Mouse (Mus musculus): ENCODE data around the gene Cytip. TPM values are rescaled to one million over a fixed set of nuclear protein-coding genes. Genes with fewer than 3 reads are reported as not detected.

Cytip gene
- polyA plus RNA-seq (2015; fragmentation: Nextera tagmentation; extraction: Ambion mirVana) = 0.98 and 1.0 TPM in 2 replicates

DNA sequence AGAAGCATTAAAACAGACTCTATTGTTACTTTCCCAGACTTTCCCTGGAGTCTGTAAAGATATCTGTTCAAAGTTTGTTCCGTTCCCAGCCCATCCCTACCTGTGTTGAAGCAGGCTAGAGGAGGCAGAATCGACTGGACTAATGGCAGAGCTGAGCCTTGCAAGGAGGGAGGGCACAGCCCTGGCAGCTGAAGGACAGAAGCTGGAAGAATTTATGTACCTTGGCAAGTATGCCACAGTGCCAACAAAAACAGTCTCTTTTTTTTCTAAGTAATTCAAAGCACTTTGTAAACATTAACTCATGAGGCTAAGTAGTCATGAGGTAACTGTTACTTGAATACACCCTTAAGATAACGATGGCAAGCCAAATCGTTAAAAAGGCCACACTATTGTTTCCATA lies at the start of gene Cytip:
TSS of gene Cytip (minus strand) at position 187 of the 400 bp plus-strand sequence.
- H3K27me3 ChIP-seq (replicated peaks; ENCODE audit: control insufficient read depth, insufficient read depth, low read length) = no peaks in the 10 kb centered on the region
- 0 out of 2 replicates have a peak within 1 kb of the TSS, but pooled peaks have one; percentile 2 for H3K4me2 ChIP-seq (replicated peaks; ENCODE audit: low read depth)
- no peak within 1 kb of the TSS for H3K27ac ChIP-seq (ENCODE audit: low read depth, low read length)
- no peaks in the 10 kb centered on the region for H3K9me3 ChIP-seq (ENCODE audit: control insufficient read depth)
- ATAC-seq = no peak
- H3K4me3 ChIP-seq (ENCODE audit: low read depth, low read length) = no peak within 1 kb of the TSS
- H3K4me1 ChIP-seq (replicated peaks; ENCODE audit: control insufficient read depth, insufficient read depth, low read length) = no peaks in the 10 kb centered on the region
- no peaks in the 10 kb centered on the region for H3K36me3 ChIP-seq (ENCODE audit: control insufficient read depth, insufficient read depth)
- WGBS = 38% methylated on average over 4 of the region's 4 CpGs
- TF ChIP-seq CTCF (IDR thresholded peaks at IDR 0.05; ENCODE audit: low read depth) = no peak
- H3K9ac ChIP-seq (ENCODE audit: low read depth, low read length) = no peak within 1 kb of the TSS

- no peaks in the 10 kb centered on the region for H3K9me3 ChIP-seq (ENCODE audit: control insufficient read depth)
- no peaks in the 10 kb centered on the region for H3K27me3 ChIP-seq (replicated peaks; ENCODE audit: control insufficient read depth, insufficient read depth, low read length)
- TF ChIP-seq CTCF (IDR thresholded peaks at IDR 0.05; ENCODE audit: low read depth) = no peak
- no peak overlapping the region for H3K27ac ChIP-seq (ENCODE audit: low read depth, low read length)
- no peak overlapping the region for H3K4me2 ChIP-seq (replicated peaks; ENCODE audit: low read depth)
- no peaks in the 10 kb centered on the region for H3K36me3 ChIP-seq (ENCODE audit: control insufficient read depth, insufficient read depth)
- no peak overlapping the region for H3K4me3 ChIP-seq (ENCODE audit: low read depth, low read length)
- WGBS = 84% methylated on average over 4 of the region's 4 CpGs
- no peaks in the 10 kb centered on the region for H3K4me1 ChIP-seq (replicated peaks; ENCODE audit: control insufficient read depth, insufficient read depth, low read length)
- ATAC-seq = no peak
- no peak overlapping the region for H3K9ac ChIP-seq (ENCODE audit: low read depth, low read length)
Observed at GRCm38 (mm10) chr2:58240639-58241038, 45.3 kb upstream of the Cytip start.

DNA sequence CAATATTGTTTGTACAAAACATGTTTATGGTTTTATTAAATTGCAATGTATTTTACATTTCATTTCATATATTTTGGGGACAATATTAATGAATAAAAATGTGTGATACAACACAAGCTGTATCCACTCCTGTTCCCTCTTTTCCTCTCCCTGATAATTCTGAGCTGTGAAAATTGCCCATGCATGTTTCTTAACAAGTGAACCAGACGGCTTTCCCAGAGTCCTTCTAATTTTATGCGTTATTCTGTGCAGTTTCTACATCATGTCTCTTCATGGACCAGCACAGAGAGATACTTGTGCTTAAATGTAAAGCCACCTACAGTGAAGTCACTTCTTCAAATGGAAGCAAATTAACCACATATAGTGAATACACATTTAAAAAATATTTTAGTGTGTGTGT lies 42.2 kb upstream of the Cytip start:
- no peak for TF ChIP-seq CTCF (IDR thresholded peaks at IDR 0.05; ENCODE audit: low read depth)

GRCm38 (mm10) chr2:58199442-58199841 lies 4.1 kb upstream of the Cytip start:
- ATAC-seq = no peak
- H3K27me3 ChIP-seq (replicated peaks; ENCODE audit: control insufficient read depth, insufficient read depth, low read length) = no peaks in the 10 kb centered on the region
- H3K36me3 ChIP-seq (ENCODE audit: control insufficient read depth, insufficient read depth) = no peaks in the 10 kb centered on the region
- H3K4me1 ChIP-seq (replicated peaks; ENCODE audit: control insufficient read depth, insufficient read depth, low read length) = no peaks in the 10 kb centered on the region
- H3K4me3 ChIP-seq (ENCODE audit: low read depth, low read length) = no peak overlapping the region
- H3K9ac ChIP-seq (ENCODE audit: low read depth, low read length) = no peak overlapping the region
- H3K4me2 ChIP-seq (replicated peaks; ENCODE audit: low read depth) = no peak overlapping the region
- 39% methylated on average over 6 of the region's 6 CpGs for WGBS
- no peak overlapping the region for H3K27ac ChIP-seq (ENCODE audit: low read depth, low read length)
- peak; percentile 93 for TF ChIP-seq CTCF (IDR thresholded peaks at IDR 0.05; ENCODE audit: low read depth)
- H3K9me3 ChIP-seq (ENCODE audit: control insufficient read depth) = no peaks in the 10 kb centered on the region

More for the DNA sequence above, 42.2 kb upstream of the Cytip start:
- Histone ChIP-seq H3K9ac (ENCODE audit: low read depth, low read length) (no peak overlapping the region), H3K36me3 (ENCODE audit: control insufficient read depth, insufficient read depth) (no peaks in the 10 kb centered on the region), H3K27me3 (replicated peaks; ENCODE audit: control insufficient read depth, insufficient read depth, low read length) (no peaks in the 10 kb centered on the region), H3K27ac (ENCODE audit: low read depth, low read length) (no peak overlapping the region), H3K4me3 (ENCODE audit: low read depth, low read length) (no peak overlapping the region), H3K4me2 (replicated peaks; ENCODE audit: low read depth) (no peak overlapping the region), H3K9me3 (ENCODE audit: control insufficient read depth) (no peaks in the 10 kb centered on the region), H3K4me1 (replicated peaks; ENCODE audit: control insufficient read depth, insufficient read depth, low read length) (no peaks in the 10 kb centered on the region)
- ATAC-seq = no peak
- WGBS = 79% methylated on average over 2 of the region's 2 CpGs

- no peak for TF ChIP-seq CTCF (IDR thresholded peaks at IDR 0.05; ENCODE audit: low read depth)
- Histone ChIP-seq H3K4me2 (replicated peaks; ENCODE audit: low read depth) (no peak overlapping the region), H3K4me1 (replicated peaks; ENCODE audit: control insufficient read depth, insufficient read depth, low read length) (no peaks in the 10 kb centered on the region), H3K9ac (ENCODE audit: low read depth, low read length) (no peak overlapping the region), H3K27ac (ENCODE audit: low read depth, low read length) (no peak overlapping the region), H3K9me3 (ENCODE audit: control insufficient read depth) (no peaks in the 10 kb centered on the region), H3K4me3 (ENCODE audit: low read depth, low read length) (no peak overlapping the region), H3K36me3 (ENCODE audit: control insufficient read depth, insufficient read depth) (no peaks in the 10 kb centered on the region), H3K27me3 (replicated peaks; ENCODE audit: control insufficient read depth, insufficient read depth, low read length) (no peaks in the 10 kb centered on the region)
- WGBS = 67% methylated on average over 1 of the region's 1 CpGs
- no peak for ATAC-seq
Observed at GRCm38 (mm10) chr2:58196880-58197279, 1.5 kb upstream of the Cytip start.

- Histone ChIP-seq H3K36me3 (ENCODE audit: control insufficient read depth, insufficient read depth) (no peaks in the 10 kb centered on the region), H3K27ac (ENCODE audit: low read depth, low read length) (no peak overlapping the region), H3K4me1 (replicated peaks; ENCODE audit: control insufficient read depth, insufficient read depth, low read length) (no peaks in the 10 kb centered on the region), H3K27me3 (replicated peaks; ENCODE audit: control insufficient read depth, insufficient read depth, low read length) (no peaks in the 10 kb centered on the region), H3K9ac (ENCODE audit: low read depth, low read length) (no peak overlapping the region), H3K4me3 (ENCODE audit: low read depth, low read length) (no peak overlapping the region), H3K9me3 (ENCODE audit: control insufficient read depth) (no peaks in the 10 kb centered on the region), H3K4me2 (replicated peaks; ENCODE audit: low read depth) (0 out of 2 replicates have a peak overlapping the region, but pooled peaks have one; percentile 2)
- WGBS = 74% methylated on average over 10 of the region's 10 CpGs
- no peak for TF ChIP-seq CTCF (IDR thresholded peaks at IDR 0.05; ENCODE audit: low read depth)
- no peak for ATAC-seq
Observed at GRCm38 (mm10) chr2:58194422-58195115, 763 bp downstream of the Cytip start.

All from intestine, postnatal 0 days (tissue).